Mouse (Mus musculus) neural tube, embryonic 15.5 days (tissue): Measurements from ENCODE around the gene Cbx2. TPM values are rescaled to one million over a fixed set of nuclear protein-coding genes. Genes with fewer than 3 reads are reported as not detected.

ENCODE experiments used
- ATAC-seq: fragments of 200-750 bp; cut with Nextera tagmentation; 2 replicates; pipeline ENCODE4 v1.8.0; 2017; ENCODE audit warnings: mild to moderate bottlenecking, moderate TSS enrichment, moderate library complexity; ENCODE audit not compliant: low FRiP score
- H3K27ac ChIP-seq: fragments of 300-500 bp; sonication (generic); replicated peaks from 2 replicates; pipeline ENCODE4 v1.5.1; 2015; ENCODE audit warnings: mild to moderate bottlenecking, inconsistent platforms
- H3K27me3 ChIP-seq: fragments of 300-500 bp; sonication (generic); replicated peaks from 2 replicates; pipeline ENCODE4 v1.6.1; 2015; ENCODE audit warnings: inconsistent platforms
- H3K36me3 ChIP-seq: fragments of 300-500 bp; sonication (generic); 2 replicates; pipeline ENCODE4 v1.6.1; 2015; ENCODE audit warnings: inconsistent platforms
- H3K4me1 ChIP-seq: fragments of 300-500 bp; sonication (generic); 2 replicates; pipeline ENCODE4 v1.6.1; 2015; ENCODE audit warnings: inconsistent platforms
- H3K4me2 ChIP-seq: fragments of 300-500 bp; sonication (generic); 2 replicates; pipeline ENCODE4 v1.6.1; 2015; ENCODE audit warnings: inconsistent platforms, mild to moderate bottlenecking, moderate library complexity
- H3K4me3 ChIP-seq: fragments of 300-500 bp; sonication (generic); replicated peaks from 2 replicates; pipeline ENCODE4 v1.5.1; 2015; ENCODE audit warnings: mild to moderate bottlenecking, inconsistent platforms
- H3K9ac ChIP-seq: fragments of 300-500 bp; sonication (generic); replicated peaks from 2 replicates; pipeline ENCODE4 v1.6.1; 2015; ENCODE audit warnings: mild to moderate bottlenecking, inconsistent platforms
- H3K9me3 ChIP-seq: fragments of 300-500 bp; sonication (generic); replicated peaks from 2 replicates; pipeline ENCODE4 v1.6.1; 2016; ENCODE audit warnings: inconsistent platforms
- WGBS: fragments of 180-500 bp; shearing (Covaris S2); methylation state at CpG from one replicate; pipeline ENCODE4 v1.1.7; 2015; ENCODE audit warnings: mixed read lengths; 5-methylcytosine and 5-hydroxymethylcytosine counted together
- polyA plus RNA-seq: library from polyadenylated mRNA; unstranded; fragments of >200 nt; fragmentation: Nextera tagmentation; extraction: Ambion mirVana; gene quantifications from 2 replicates; pipeline ENCODE4 v1.2.1, GENCODE M21; 2015

Cbx2 gene
- polyA plus RNA-seq, 1 experiment from 2014 or later, result 8.3 TPM

- H3K4me2 ChIP-seq, result peak overlapping the region; percentile 66
- peaks cover 78% of the 10 kb centered on the region for H3K4me1 ChIP-seq
- no peak overlapping the region for H3K9ac ChIP-seq
- H3K27ac ChIP-seq, result no peak overlapping the region
- H3K36me3 ChIP-seq, result peaks cover 8% of the 10 kb centered on the region
- WGBS, result 25% methylated on average over 18 of the region's 18 CpGs
- H3K9me3 ChIP-seq, result no peaks in the 10 kb centered on the region
- no peak for ATAC-seq
- peaks cover 75% of the 10 kb centered on the region for H3K27me3 ChIP-seq
- peak overlapping the region; percentile 41 for H3K4me3 ChIP-seq
Measured at GRCm38 (mm10) chr11:119037780-119038401, 15.1 kb downstream of the Cbx2 start.

- H3K4me3 ChIP-seq, result 0 out of 2 replicates have a peak overlapping the region, but pooled peaks have one; percentile 6
- peaks cover 77% of the 10 kb centered on the region for H3K27me3 ChIP-seq
- 0 out of 2 replicates have a peak overlapping the region, but pooled peaks have one; percentile 66 for H3K4me2 ChIP-seq
- ATAC-seq, result no peak
- no peak overlapping the region for H3K9ac ChIP-seq
- 33% methylated on average over 22 of the region's 22 CpGs for WGBS
- peaks cover 8% of the 10 kb centered on the region for H3K36me3 ChIP-seq
- H3K27ac ChIP-seq, result no peak overlapping the region
- H3K4me1 ChIP-seq, result peaks cover 79% of the 10 kb centered on the region
- no peaks in the 10 kb centered on the region for H3K9me3 ChIP-seq
Measured at GRCm38 (mm10) chr11:119038744-119039484, 16.2 kb downstream of the Cbx2 start.

- Histone ChIP-seq H3K9ac (peak overlapping the region; percentile 82), H3K4me2 (peak overlapping the region; percentile 86), H3K9me3 (no peaks in the 10 kb centered on the region), H3K27me3 (peaks cover 78% of the 10 kb centered on the region), H3K4me3 (peak overlapping the region; percentile 79), H3K4me1 (peaks cover 77% of the 10 kb centered on the region), H3K36me3 (peaks cover 8% of the 10 kb centered on the region), H3K27ac (peak overlapping the region; percentile 94)
- no peak for ATAC-seq
- WGBS, result 7% methylated on average over 21 of the region's 21 CpGs
Measured at GRCm38 (mm10) chr11:119039732-119040512, 17.2 kb downstream of the Cbx2 start.

GRCm38 (mm10) chr11:119040600-119041324, 18.0 kb downstream of the Cbx2 start, which contains the start of gene Cbx8:
TSS of gene Cbx8 (minus strand) at chr11:119040969.
- H3K4me3 ChIP-seq, result peak within 1 kb of the TSS; percentile 79
- WGBS, result under 1% methylated on average over 51 of the region's 63 CpGs
- H3K27ac ChIP-seq, result peak within 1 kb of the TSS; percentile 94
- peaks cover 71% of the 10 kb centered on the region for H3K4me1 ChIP-seq
- peak within 1 kb of the TSS; percentile 82 for H3K9ac ChIP-seq
- no peaks in the 10 kb centered on the region for H3K9me3 ChIP-seq
- H3K4me2 ChIP-seq, result peak within 1 kb of the TSS; percentile 86
- peak; percentile 93 for ATAC-seq
- peaks cover 78% of the 10 kb centered on the region for H3K27me3 ChIP-seq
- peaks cover 8% of the 10 kb centered on the region for H3K36me3 ChIP-seq

GRCm38 (mm10) chr11:119041325-119041716, 18.6 kb downstream of the Cbx2 start:
- Histone ChIP-seq H3K4me2 (peak overlapping the region; percentile 86), H3K4me1 (peaks cover 68% of the 10 kb centered on the region), H3K9me3 (no peaks in the 10 kb centered on the region), H3K4me3 (peak overlapping the region; percentile 79), H3K27ac (peak overlapping the region; percentile 90), H3K9ac (peak overlapping the region; percentile 80), H3K27me3 (peaks cover 78% of the 10 kb centered on the region), H3K36me3 (peaks cover 8% of the 10 kb centered on the region)
- peak; percentile 58 for ATAC-seq
- under 1% methylated on average over 31 of the region's 31 CpGs for WGBS

- Histone ChIP-seq H3K4me2 (peak overlapping the region; percentile 86), H3K4me3 (peak overlapping the region; percentile 79), H3K9ac (peak overlapping the region; percentile 80), H3K4me1 (peaks cover 70% of the 10 kb centered on the region), H3K36me3 (peaks cover 8% of the 10 kb centered on the region), H3K27ac (peak overlapping the region; percentile 90; the same call in 1 of the 2 replicates), H3K9me3 (no peaks in the 10 kb centered on the region), H3K27me3 (peaks cover 80% of the 10 kb centered on the region)
- WGBS, result under 1% methylated on average over 30 of the region's 31 CpGs
- ATAC-seq, result 0 out of 2 replicates have a peak, but pooled peaks have one; percentile 2
Measured at GRCm38 (mm10) chr11:119041750-119042465, 19.1 kb downstream of the Cbx2 start.

GRCm38 (mm10) chr11:119042466-119043272, 19.9 kb downstream of the Cbx2 start:
- Histone ChIP-seq H3K27ac (no peak overlapping the region), H3K9ac (no peak overlapping the region), H3K9me3 (no peaks in the 10 kb centered on the region), H3K27me3 (peaks cover 78% of the 10 kb centered on the region), H3K36me3 (peaks cover 8% of the 10 kb centered on the region), H3K4me3 (0 out of 2 replicates have a peak overlapping the region, but pooled peaks have one; percentile 0), H3K4me2 (peak overlapping the region; percentile 86; the same call in 1 of the 2 replicates), H3K4me1 (peaks cover 70% of the 10 kb centered on the region)
- under 1% methylated on average over 52 of the region's 52 CpGs for WGBS
- no peak for ATAC-seq

GRCm38 (mm10) chr11:119043273-119043540, 20.4 kb downstream of the Cbx2 start:
- Histone ChIP-seq H3K36me3 (peaks cover 8% of the 10 kb centered on the region), H3K9ac (no peak overlapping the region), H3K27ac (no peak overlapping the region), H3K4me1 (peaks cover 70% of the 10 kb centered on the region), H3K4me3 (no peak overlapping the region), H3K4me2 (no peak overlapping the region), H3K9me3 (no peaks in the 10 kb centered on the region), H3K27me3 (peaks cover 78% of the 10 kb centered on the region)
- 2% methylated on average over 4 of the region's 4 CpGs for WGBS
- no peak for ATAC-seq

- Histone ChIP-seq H3K36me3 (peaks cover 2% of the 10 kb centered on the region), H3K27me3 (peaks cover 78% of the 10 kb centered on the region), H3K4me2 (no peak overlapping the region), H3K4me1 (peaks cover 66% of the 10 kb centered on the region), H3K9me3 (no peaks in the 10 kb centered on the region), H3K4me3 (no peak overlapping the region), H3K27ac (no peak overlapping the region), H3K9ac (no peak overlapping the region)
- whole genome bisulfite sequencing, result 1% methylated on average over 10 of the region's 10 CpGs
- ATAC-seq, result no peak
Measured at GRCm38 (mm10) chr11:119043761-119044550, 21.2 kb downstream of the Cbx2 start.
